Mouse (Mus musculus) adrenal gland, adult 10 weeks (tissue): ENCODE measurements around the gene Cmpk1. TPM values are rescaled to one million over a fixed set of nuclear protein-coding genes. Genes with fewer than 3 reads are reported as not detected.

ENCODE experiments used
- polyA plus RNA-seq: library from polyadenylated mRNA; stranded (reverse); fragments of 350-450 nt; fragmentation: Illumina TruSeq; extraction: RNeasy Lipid Tissue Mini Kit (QIAGEN cat#74804); gene quantifications from one replicate; pipeline ENCODE4 v1.2.3, GENCODE M21; 2014; ENCODE audit warnings: low read depth, low replicate concordance

The Cmpk1 gene
- 764 TPM for polyA plus RNA-seq

GRCm38 (mm10) chr4:114986591-114987432 lies at the start of gene Cmpk1:
Gene Cmpk1 (minus strand): TSS chr4:114987241.

GRCm38 (mm10) chr4:114999773-115000428 lies 12.9 kb upstream of the Cmpk1 start, which contains the start of gene Stil:
Gene Stil (plus strand): TSS chr4:115000159.

GRCm38 (mm10) chr4:114925917-114926312 lies 61.1 kb downstream of the Cmpk1 start, which contains the start of gene Foxe3:
Gene Foxe3 (minus strand): TSS chr4:114926013.

Other genes with a start within 250 kb of the Cmpk1 start
- gene Gm12830, start 165.5 kb downstream of the Cmpk1 start, polyA plus RNA-seq = not detected
- gene Foxd2, start 78.4 kb downstream of the Cmpk1 start, polyA plus RNA-seq = 0.52 TPM
- gene Foxe3, start 61.2 kb downstream of the Cmpk1 start, polyA plus RNA-seq = not detected
- gene Stil, start 12.9 kb upstream of the Cmpk1 start, polyA plus RNA-seq = 0.99 TPM
- 2.9 TPM for gene Tal1, start 69.2 kb upstream of the Cmpk1 start, polyA plus RNA-seq
- not detected for gene Pdzk1ip1, start 101.5 kb upstream of the Cmpk1 start, polyA plus RNA-seq
- gene Cyp4x1, start 147.0 kb upstream of the Cmpk1 start, polyA plus RNA-seq = 0.12 TPM